Mouse (Mus musculus) CH12.LX (cell line): Measurements from ENCODE around the gene Rnf169. TPM values are rescaled to one million over a fixed set of nuclear protein-coding genes. Genes with fewer than 3 reads are reported as not detected.

Experiments
- DNase-seq: peaks from one replicate; pipeline ENCODE4 v3.0.0-alpha.2; 2013; ENCODE audit errors: extremely low read depth
- H3K27ac ChIP-seq: 2 replicates; pipeline ENCODE4 v1.5.1; 2012; ENCODE audit warnings: low read depth, mild to moderate bottlenecking, control low read depth, moderate library complexity; ENCODE audit not compliant: insufficient read depth
- H3K27me3 ChIP-seq: replicated peaks from 2 replicates; pipeline ENCODE3; 2012; ENCODE audit warnings: inconsistent platforms
- H3K36me3 ChIP-seq, 2 experiments: replicated peaks in 1 of 2; 2 replicates each; pipeline versions ENCODE3 to v1.6.1; 2012; ENCODE audit warnings: inconsistent platforms in 1 of 2, low read length in 1 of 2, mild to moderate bottlenecking in 1 of 2, mixed read lengths in 1 of 2, moderate library complexity in 1 of 2; ENCODE audit not compliant: control insufficient read depth in 1 of 2, insufficient read depth in 1 of 2
- H3K4me1 ChIP-seq, 2 experiments: 2 replicates each; pipeline ENCODE4 v1.6.1; 2012; ENCODE audit warnings: inconsistent platforms in 1 of 2, moderate library complexity in 1 of 2; ENCODE audit not compliant: insufficient read depth in 2 of 2, control insufficient read depth in 1 of 2
- H3K4me2 ChIP-seq: 2 replicates; pipeline ENCODE4 v1.6.1; 2012; ENCODE audit warnings: low read depth, mild to moderate bottlenecking, control low read depth; ENCODE audit not compliant: poor library complexity, insufficient read depth, severe bottlenecking
- H3K4me3 ChIP-seq, 3 experiments: fragments of 150-350 bp in 1 of 3; sonication (generic) in 1 of 3; replicated peaks in 1 of 3; 2 replicates each; pipeline versions ENCODE3 to v1.5.1; 2011 to 2012; ENCODE audit warnings: low read depth in 2 of 3, low read length in 2 of 3, mild to moderate bottlenecking in 2 of 3, moderate library complexity in 2 of 3, control low read depth in 1 of 3, improper control_type of control experiment in 1 of 3, inconsistent platforms in 1 of 3, mixed read lengths in 1 of 3; ENCODE audit not compliant: poor library complexity in 1 of 3
- H3K79me2 ChIP-seq: replicated peaks from 2 replicates; pipeline ENCODE4 v1.6.1; 2012; ENCODE audit warnings: mild to moderate bottlenecking, moderate library complexity; ENCODE audit not compliant: control insufficient read depth, poor library complexity, insufficient read depth, severe bottlenecking; ENCODE audit errors: extremely low read depth
- H3K9ac ChIP-seq: 2 replicates; pipeline ENCODE4 v1.6.1; 2012; ENCODE audit warnings: low read depth, mild to moderate bottlenecking, control low read depth, moderate library complexity; ENCODE audit not compliant: insufficient read depth
- H3K9me3 ChIP-seq: replicated peaks from 2 replicates; pipeline ENCODE3; 2012; ENCODE audit warnings: low read length, inconsistent platforms, mixed read lengths
- BHLHE40 ChIP-seq: IDR thresholded peaks from 2 replicates; pipeline ENCODE4 v1.6.1; 2011; ENCODE audit warnings: mild to moderate bottlenecking, low read depth, low read length, improper control_type of control experiment
- CHD1 ChIP-seq: IDR thresholded peaks from 2 replicates; pipeline ENCODE4 v1.6.1; 2012; ENCODE audit warnings: low read depth, low read length, improper control_type of control experiment, inconsistent platforms
- CTCF ChIP-seq, 2 experiments: IDR thresholded peaks in 1 of 2; conservative IDR thresholded peaks in 1 of 2; 2 replicates each; pipeline ENCODE4 v1.5.1; 2011 to 2012; ENCODE audit warnings: low read depth in 2 of 2, low read length in 2 of 2, improper control_type of control experiment in 1 of 2, inconsistent platforms in 1 of 2, mild to moderate bottlenecking in 1 of 2, moderate library complexity in 1 of 2
- ELF1 ChIP-seq: IDR thresholded peaks from 2 replicates; pipeline ENCODE4 v1.6.1; 2014; ENCODE audit warnings: low read depth, mild to moderate bottlenecking, inconsistent platforms, low read length, improper control_type of control experiment
- EP300 ChIP-seq: IDR thresholded peaks from 2 replicates; pipeline ENCODE4 v1.6.1; 2011; ENCODE audit warnings: low read length, improper control_type of control experiment
- ETS1 ChIP-seq: conservative IDR thresholded peaks from 2 replicates; pipeline ENCODE4 v1.6.1; 2012; ENCODE audit warnings: low read depth, mild to moderate bottlenecking, inconsistent platforms, low read length, improper control_type of control experiment, moderate library complexity
- IRF4 ChIP-seq: IDR thresholded peaks from 2 replicates; pipeline ENCODE4 v1.6.1; 2014; ENCODE audit warnings: low read depth, mild to moderate bottlenecking, inconsistent platforms, low read length, improper control_type of control experiment
- JUN ChIP-seq: IDR thresholded peaks from 2 replicates; pipeline ENCODE4 v1.6.1; 2011; ENCODE audit warnings: low read depth, mild to moderate bottlenecking, low read length, improper control_type of control experiment, moderate library complexity; ENCODE audit not compliant: insufficient read depth
- JUND ChIP-seq: conservative IDR thresholded peaks from 2 replicates; pipeline ENCODE4 v1.6.1; 2011; ENCODE audit warnings: low read depth, low read length, improper control_type of control experiment
- KAT2A ChIP-seq: IDR thresholded peaks from 2 replicates; pipeline ENCODE4 v1.6.1; 2012; ENCODE audit warnings: low read length, improper control_type of control experiment, inconsistent platforms; ENCODE audit not compliant: insufficient replicate concordance
- MEF2A ChIP-seq: IDR thresholded peaks from 2 replicates; pipeline ENCODE4 v1.6.1; 2014; ENCODE audit warnings: low read depth, mild to moderate bottlenecking, inconsistent platforms, low read length, improper control_type of control experiment, borderline replicate concordance
- MXI1 ChIP-seq: IDR thresholded peaks from 2 replicates; pipeline ENCODE4 v1.6.1; 2011; ENCODE audit warnings: mild to moderate bottlenecking, low read depth, low read length, improper control_type of control experiment
- PAX5 ChIP-seq: IDR thresholded peaks from 2 replicates; pipeline ENCODE4 v1.6.1; 2012; ENCODE audit warnings: low read length, inconsistent platforms, mixed read lengths
- POLR2A ChIP-seq: IDR thresholded peaks from 2 replicates; pipeline ENCODE4 v1.6.1; 2011; ENCODE audit warnings: low read depth, mild to moderate bottlenecking, improper control_type of control experiment, low read length
- POLR2AphosphoS2 ChIP-seq: IDR thresholded peaks from 2 replicates; pipeline ENCODE4 v1.6.1; 2011; ENCODE audit warnings: low read depth, low read length, improper control_type of control experiment
- RAD21 ChIP-seq: IDR thresholded peaks from 2 replicates; pipeline ENCODE4 v1.6.1; 2011; ENCODE audit warnings: low read depth, mild to moderate bottlenecking, low read length, improper control_type of control experiment, moderate library complexity
- RCOR1 ChIP-seq: conservative IDR thresholded peaks from 2 replicates; pipeline ENCODE4 v1.6.1; 2012; ENCODE audit warnings: low read depth, mild to moderate bottlenecking, inconsistent platforms, low read length, improper control_type of control experiment
- SIN3A ChIP-seq: IDR thresholded peaks from 2 replicates; pipeline ENCODE4 v1.6.1; 2012; ENCODE audit warnings: low read length, improper control_type of control experiment, inconsistent platforms
- SMC3 ChIP-seq: IDR thresholded peaks from 2 replicates; pipeline ENCODE4 v1.6.1; 2011; ENCODE audit warnings: low read depth, low read length, improper control_type of control experiment
- TCF12 ChIP-seq: IDR thresholded peaks from 2 replicates; pipeline ENCODE4 v1.6.1; 2014; ENCODE audit warnings: low read depth, mild to moderate bottlenecking, inconsistent platforms, low read length, improper control_type of control experiment
- UBTF ChIP-seq: IDR thresholded peaks from 2 replicates; pipeline ENCODE4 v1.6.1; 2012; ENCODE audit warnings: low read depth, mild to moderate bottlenecking, inconsistent platforms, low read length, improper control_type of control experiment, moderate library complexity
- USF1 ChIP-seq: IDR thresholded peaks from 2 replicates; pipeline ENCODE4 v1.6.1; 2014; ENCODE audit warnings: low read depth, mild to moderate bottlenecking, inconsistent platforms, low read length, improper control_type of control experiment
- ZC3H11A ChIP-seq: IDR thresholded peaks from 2 replicates; pipeline ENCODE4 v1.6.1; 2012; ENCODE audit warnings: low read depth, mild to moderate bottlenecking, inconsistent platforms, low read length, improper control_type of control experiment
- ZMIZ1 ChIP-seq: IDR thresholded peaks from 2 replicates; pipeline ENCODE4 v1.6.1; 2012; ENCODE audit warnings: low read depth, mild to moderate bottlenecking, inconsistent platforms, low read length, improper control_type of control experiment
- ZNF384 ChIP-seq: IDR thresholded peaks from 2 replicates; pipeline ENCODE4 v1.6.1; 2012; ENCODE audit warnings: low read depth, low read length, improper control_type of control experiment, inconsistent platforms
- dilution Hi-C: fragments of 300-500 bp; cut with MboI; formaldehyde crosslinking; loops from 2 replicates; pipeline ENCODE4 v1.14.3; 2020; ENCODE audit warnings: low sequenced_read_pairs; ENCODE audit not compliant: extremely low pct_unique_long_range_greater_than_20kb, extremely low pct_ligation_motif_present
- in situ Hi-C: fragments of 300-500 bp; cut with MboI; formaldehyde crosslinking; loops from 3 replicates; pipeline ENCODE4 v1.14.3; 2019; ENCODE audit warnings: low sequenced_read_pairs, low pct_ligation_motif_present, low pct_unique_long_range_greater_than_20kb, mixed read lengths
- polyA plus RNA-seq: library from polyadenylated mRNA; unstranded; fragments of >175 nt; gene quantifications from 2 replicates; pipeline ENCODE4 v1.2.1, GENCODE M21; 2012; ENCODE audit warnings: low read depth; ENCODE audit not compliant: insufficient read length
- total RNA-seq, 2 experiments: library from RNA; depleted of rRNA; stranded (reverse); fragments of 300-350 nt in 1 of 2; fragments of >200 nt in 1 of 2; gene quantifications; 2 replicates each; pipeline ENCODE4 v1.2.3; 2012 to 2014

Rnf169 gene
- total and polyA plus RNA-seq, 3 experiments, result 3.7 to 11.4 (median 5.2) TPM

GRCm38 (mm10) chr7:99989844-99990760, 9.9 kb upstream of the Rnf169 start:
- Histone ChIP-seq H3K4me3 (no peak overlapping the region), H3K4me2 (no peak overlapping the region)
- dilution Hi-C loops, result no loop called here

GRCm38 (mm10) chr7:99988725-99989124, 8.5 kb upstream of the Rnf169 start:
- in situ Hi-C loops (no loop called here), dilution Hi-C loops (no loop called here)
- Histone ChIP-seq H3K4me1 (peaks cover 0 to 6% of the 10 kb centered on the region in 2 experiments; a peak in 1 of 4 replicates), H3K9ac (no peak overlapping the region), H3K27me3 (no peaks in the 10 kb centered on the region), H3K27ac (no peak overlapping the region), H3K79me2 (no peaks in the 10 kb centered on the region), H3K9me3 (no peaks in the 10 kb centered on the region), H3K4me2 (peak overlapping the region; percentile 6; the same call in 1 of the 2 replicates), H3K36me3 (no peaks in the 10 kb centered on the region), H3K4me3 (no peak overlapping the region)
- TF ChIP-seq UBTF (no peak), SMC3 (peak; percentile 74), ZC3H11A (no peak), KAT2A (no peak), MEF2A (0 out of 2 replicates have a peak, but pooled peaks have one; percentile 27), CHD1 (no peak), CTCF (conservative IDR thresholded peaks at IDR 0.05 in 1 of 2, IDR thresholded peaks at IDR 0.05 in 1 of 2; ENCODE audit: low read depth in 2 of 2, low read length in 2 of 2) (peak; percentile 58 to 87), TCF12 (no peak), PAX5 (no peak), BHLHE40 (no peak), POLR2A (no peak), ZMIZ1 (no peak), RCOR1 (no peak), ZNF384 (no peak), IRF4 (0 out of 2 replicates have a peak, but pooled peaks have one; percentile 15), RAD21 (peak; percentile 75), JUN (no peak), EP300 (no peak)
- peak; percentile 44 for DNase-seq

More at GRCm38 (mm10) chr7:99989844-99990760, 9.9 kb upstream of the Rnf169 start:
- Histone ChIP-seq H3K4me1 (peaks cover 0 to 6% of the 10 kb centered on the region in 2 experiments; a peak in 1 of 4 replicates), H3K79me2 (no peaks in the 10 kb centered on the region), H3K9ac (no peak overlapping the region), H3K27ac (no peak overlapping the region)
- no peak for DNase-seq
- in situ Hi-C loops, result no loop called here
- no peak for TF ChIP-seq POLR2A
- TF ChIP-seq SMC3, result no peak
- TF ChIP-seq BHLHE40, result no peak
- TF ChIP-seq EP300, result no peak
- no peak for TF ChIP-seq ELF1
- TF ChIP-seq MXI1, result no peak
- no peak for TF ChIP-seq RAD21
- no peak for TF ChIP-seq POLR2AphosphoS2
- TF ChIP-seq SIN3A, result no peak
- no peak for TF ChIP-seq USF1
- TF ChIP-seq ZMIZ1, result no peak
- TF ChIP-seq JUND, result no peak
- no peak for TF ChIP-seq ETS1
- TF ChIP-seq, all 38 proteins: peak for 0
- no peaks in the 10 kb centered on the region for H3K27me3 ChIP-seq
- no peaks in the 10 kb centered on the region for H3K9me3 ChIP-seq
- H3K36me3 ChIP-seq, result no peaks in the 10 kb centered on the region
